Mouse (Mus musculus) forebrain, postnatal 0 days (tissue): ENCODE results near the gene Glod4. TPM values are rescaled to one million over a fixed set of nuclear protein-coding genes. Genes with fewer than 3 reads are reported as not detected.

Experiments used
- ATAC-seq: fragments of 200-750 bp; cut with Nextera tagmentation; 2 replicates; pipeline ENCODE4 v1.8.0; 2017; ENCODE audit warnings: mild to moderate bottlenecking, moderate library complexity
- DNase-seq: peaks from one replicate; pipeline ENCODE4 v3.0.0-alpha.2; 2015
- H3K27ac ChIP-seq: fragments of 300-500 bp; sonication (generic); 2 replicates; pipeline ENCODE4 v1.5.1; 2014; ENCODE audit warnings: low read depth, mild to moderate bottlenecking, antibody characterized with exemption, low read length, moderate library complexity, mixed read lengths
- H3K27me3 ChIP-seq: fragments of 300-500 bp; sonication (generic); 2 replicates; pipeline ENCODE4 v1.6.1; 2014; ENCODE audit warnings: mild to moderate bottlenecking, low read length, mixed read lengths; ENCODE audit not compliant: insufficient read depth
- H3K36me3 ChIP-seq: fragments of 300-500 bp; sonication (generic); 2 replicates; pipeline ENCODE4 v1.6.1; 2014; ENCODE audit warnings: mild to moderate bottlenecking, moderate library complexity; ENCODE audit not compliant: insufficient read depth
- H3K4me1 ChIP-seq: fragments of 300-500 bp; sonication (generic); 2 replicates; pipeline ENCODE4 v1.6.1; 2014; ENCODE audit warnings: antibody characterized with exemption; ENCODE audit not compliant: insufficient read depth
- H3K4me2 ChIP-seq: fragments of 300-500 bp; sonication (generic); 2 replicates; pipeline ENCODE4 v1.6.1; 2014; ENCODE audit warnings: low read depth, mild to moderate bottlenecking, moderate library complexity
- H3K4me3 ChIP-seq: fragments of 300-500 bp; sonication (generic); 2 replicates; pipeline ENCODE4 v1.5.1; 2014; ENCODE audit warnings: low read depth, low read length, mixed read lengths
- H3K9ac ChIP-seq: fragments of 300-500 bp; sonication (generic); 2 replicates; pipeline ENCODE4 v1.6.1; 2014; ENCODE audit warnings: mild to moderate bottlenecking
- H3K9me3 ChIP-seq: fragments of 300-500 bp; sonication (generic); 2 replicates; pipeline ENCODE4 v1.6.1; 2016; ENCODE audit warnings: low read length
- CTCF ChIP-seq: sonication (generic); IDR thresholded peaks from 2 replicates; pipeline ENCODE4 v1.5.1; 2016; ENCODE audit warnings: antibody characterized with exemption, control low read depth, low read depth
- WGBS: fragments of 180-500 bp; shearing (Covaris S2); extraction: QIAGEN DNeasy Blood & Tissue Kit; methylation state at CpG from one replicate; pipeline ENCODE4 v1.1.7; 2014; 5-methylcytosine and 5-hydroxymethylcytosine counted together
- polyA plus RNA-seq: library from polyadenylated mRNA; unstranded; fragments of >200 nt; fragmentation: Nextera tagmentation; extraction: Ambion mirVana; gene quantifications from 2 replicates; pipeline ENCODE4 v1.2.1, GENCODE M21; 2015
- total RNA-seq: library from RNA; depleted of rRNA; stranded (reverse); fragments of >200 nt; gene quantifications from 2 replicates; pipeline ENCODE4 v1.2.3, GENCODE M21; 2014

The Glod4 gene
- total and polyA plus RNA-seq, 2 experiments from 2014 or later = 79.7 to 126 TPM

DNA sequence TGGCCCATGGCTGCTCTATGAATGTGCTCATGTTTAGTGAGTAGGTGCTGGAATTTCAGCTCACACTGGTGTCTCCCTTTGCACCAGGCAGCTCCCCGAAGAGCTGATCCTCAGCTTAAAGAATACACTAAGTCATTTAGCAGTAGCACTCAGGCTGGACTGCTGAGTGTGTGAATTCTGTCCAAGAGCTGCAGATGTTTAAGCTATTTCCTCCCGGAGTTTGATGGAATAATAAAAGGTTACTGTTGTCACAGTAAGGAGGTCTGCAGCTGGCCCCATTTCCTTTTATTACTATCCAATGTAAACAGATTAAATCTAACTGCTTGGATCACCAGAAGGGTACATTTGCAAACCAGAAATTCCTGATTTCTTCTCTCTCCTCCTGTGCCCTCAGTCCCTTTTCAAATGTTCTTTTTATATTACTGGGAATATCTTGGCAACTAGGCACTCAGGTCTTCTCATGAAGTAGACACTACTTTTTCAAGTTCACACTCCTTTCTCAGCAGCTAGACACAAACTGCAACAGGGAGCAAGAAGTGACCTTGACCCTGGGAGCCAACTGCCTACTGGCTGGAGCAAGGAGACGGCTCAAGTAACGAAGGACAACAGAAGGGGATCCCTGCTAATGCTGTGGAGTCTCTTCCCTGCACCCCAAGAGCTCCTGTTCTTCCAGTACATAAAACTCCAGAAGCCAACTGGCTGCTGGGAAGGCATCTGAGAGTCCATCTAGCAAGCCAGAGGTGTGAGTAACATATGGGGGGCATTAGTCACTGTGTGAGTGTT lies 144.1 kb downstream of the Glod4 start:
- ATAC-seq (no peak), DNase-seq (no peak)
- Histone ChIP-seq H3K9me3 (no peaks in the 10 kb centered on the region), H3K36me3 (peaks cover 36% of the 10 kb centered on the region), H3K4me2 (no peak overlapping the region), H3K4me3 (no peak overlapping the region), H3K27me3 (no peaks in the 10 kb centered on the region), H3K9ac (no peak overlapping the region), H3K4me1 (no peaks in the 10 kb centered on the region), H3K27ac (0 out of 2 replicates have a peak overlapping the region, but pooled peaks have one; percentile 21)
- no peak for TF ChIP-seq CTCF
- 81% methylated on average over 4 of the region's 4 CpGs for WGBS

DNA sequence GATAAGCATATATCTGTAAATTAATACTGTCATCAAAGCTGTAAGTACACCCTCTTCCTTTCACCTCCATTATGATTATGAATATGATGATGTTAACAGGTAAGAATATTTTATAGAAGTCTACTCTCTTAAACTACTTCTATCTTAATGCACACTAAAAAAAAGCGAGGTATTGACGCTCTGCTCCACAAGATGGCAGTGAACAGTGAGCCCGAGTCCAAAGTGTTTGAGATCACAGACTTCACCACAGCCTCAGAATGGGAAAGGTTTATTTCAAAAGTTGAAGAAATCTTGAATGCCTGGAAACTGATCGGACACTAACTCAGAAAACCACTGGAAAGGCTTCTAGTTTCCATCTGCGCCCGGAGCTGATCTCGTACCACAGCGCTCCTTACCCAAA lies 149.9 kb downstream of the Glod4 start:
- Histone ChIP-seq H3K4me2 (no peak overlapping the region), H3K4me3 (no peak overlapping the region), H3K9ac (no peak overlapping the region), H3K27ac (no peak overlapping the region), H3K9me3 (no peaks in the 10 kb centered on the region), H3K4me1 (no peaks in the 10 kb centered on the region), H3K36me3 (peaks cover 29% of the 10 kb centered on the region), H3K27me3 (no peaks in the 10 kb centered on the region)
- DNase-seq (peak; percentile 15), ATAC-seq (no peak)
- peak; percentile 44 for TF ChIP-seq CTCF
- WGBS = 89% methylated on average over 8 of the region's 8 CpGs

DNA sequence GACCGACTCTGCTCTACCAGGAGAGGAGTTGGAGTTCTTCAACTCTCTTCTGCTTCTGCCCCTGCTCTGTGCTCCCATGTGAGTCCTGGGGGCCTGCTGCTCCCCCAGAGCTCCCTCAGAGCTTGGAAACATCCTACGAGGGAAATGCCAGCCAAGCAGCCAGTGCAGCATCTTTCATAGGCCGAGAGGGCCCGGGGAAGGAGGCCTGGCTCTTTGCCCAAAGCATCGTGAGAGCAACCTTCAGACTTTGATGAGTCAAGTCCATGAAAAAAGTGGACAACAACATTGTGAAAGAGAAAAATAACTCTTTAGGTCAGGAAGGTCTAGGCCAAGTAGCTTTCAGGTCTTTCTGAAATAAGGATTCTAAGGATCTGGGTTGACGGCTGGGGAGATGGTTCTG lies 153.7 kb downstream of the Glod4 start:
- Histone ChIP-seq H3K4me2 (no peak overlapping the region), H3K4me3 (no peak overlapping the region), H3K9ac (no peak overlapping the region), H3K36me3 (peaks cover 36% of the 10 kb centered on the region), H3K27ac (no peak overlapping the region), H3K27me3 (no peaks in the 10 kb centered on the region), H3K4me1 (no peaks in the 10 kb centered on the region), H3K9me3 (no peaks in the 10 kb centered on the region)
- ATAC-seq = no peak
- WGBS = 69% methylated on average over 6 of the region's 6 CpGs
- DNase-seq = no peak
- TF ChIP-seq CTCF = no peak

DNA sequence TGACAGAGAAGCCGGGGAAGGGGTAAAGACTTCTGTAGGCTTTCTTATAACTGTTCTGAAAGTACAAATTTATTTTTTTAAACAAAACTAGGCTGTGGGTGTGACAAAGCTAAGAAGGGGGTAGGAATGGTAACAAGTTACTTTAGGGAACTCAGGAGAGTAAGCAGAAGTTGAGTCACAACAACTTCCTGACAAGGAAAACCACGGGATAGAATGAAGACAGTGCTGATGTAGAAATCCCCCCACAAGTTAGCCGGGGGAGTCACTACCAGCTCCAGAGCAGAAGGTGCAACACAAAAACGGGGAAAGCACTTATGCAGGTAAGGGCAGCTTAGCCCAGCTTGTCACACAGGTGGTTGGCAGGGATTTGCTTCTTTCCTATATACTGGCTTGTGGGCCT lies 155.0 kb downstream of the Glod4 start:
- H3K4me1 ChIP-seq = no peaks in the 10 kb centered on the region
- no peak overlapping the region for H3K27ac ChIP-seq
- ATAC-seq (no peak), DNase-seq (no peak)
- 85% methylated on average over 4 of the region's 4 CpGs for WGBS
- no peaks in the 10 kb centered on the region for H3K27me3 ChIP-seq
- no peak overlapping the region for H3K4me2 ChIP-seq
- TF ChIP-seq CTCF = no peak
- no peak overlapping the region for H3K9ac ChIP-seq
- no peak overlapping the region for H3K4me3 ChIP-seq
- peaks cover 36% of the 10 kb centered on the region for H3K36me3 ChIP-seq
- H3K9me3 ChIP-seq = no peaks in the 10 kb centered on the region

DNA sequence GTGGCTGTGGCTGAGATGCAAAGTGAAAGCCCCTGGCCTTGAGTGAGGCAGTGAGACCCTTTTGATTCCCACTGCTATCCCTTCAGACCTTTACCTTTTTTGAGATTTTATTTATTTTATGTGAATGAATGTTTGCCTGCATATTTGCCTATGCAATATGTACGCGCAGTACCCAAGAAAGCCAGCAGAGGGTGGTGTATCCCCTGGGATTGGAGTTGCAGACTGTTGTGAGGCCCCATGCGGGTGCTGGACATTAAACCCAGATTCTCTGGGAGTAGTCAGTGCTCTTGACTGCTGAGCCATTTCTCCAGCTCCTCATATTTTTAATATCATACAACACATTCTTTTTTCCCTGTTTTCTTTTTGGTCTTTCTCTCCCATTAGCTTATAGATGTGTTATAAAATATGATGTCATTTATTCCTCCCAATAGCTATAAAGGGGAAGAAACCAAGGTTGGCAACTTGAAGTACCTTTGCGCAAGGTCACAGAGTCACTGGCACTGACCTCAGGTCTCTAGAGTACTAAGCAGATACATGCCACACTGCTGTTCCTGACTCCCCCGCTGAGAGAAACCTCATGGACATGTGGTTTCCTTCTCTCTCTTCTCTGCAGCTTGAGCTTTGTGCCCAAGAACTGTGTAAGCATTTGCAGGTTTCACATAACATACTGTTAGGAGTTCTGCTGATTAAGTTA lies 157.5 kb downstream of the Glod4 start:
- WGBS = 62% methylated on average over 5 of the region's 5 CpGs
- H3K9me3 ChIP-seq = no peaks in the 10 kb centered on the region
- TF ChIP-seq CTCF = peak; percentile 74
- ATAC-seq (no peak), DNase-seq (peak; percentile 35)
- H3K4me3 ChIP-seq = no peak overlapping the region
- H3K27me3 ChIP-seq = no peaks in the 10 kb centered on the region
- peaks cover 39% of the 10 kb centered on the region for H3K36me3 ChIP-seq
- H3K27ac ChIP-seq = no peak overlapping the region
- H3K9ac ChIP-seq = no peak overlapping the region
- H3K4me1 ChIP-seq = no peaks in the 10 kb centered on the region
- no peak overlapping the region for H3K4me2 ChIP-seq

DNA sequence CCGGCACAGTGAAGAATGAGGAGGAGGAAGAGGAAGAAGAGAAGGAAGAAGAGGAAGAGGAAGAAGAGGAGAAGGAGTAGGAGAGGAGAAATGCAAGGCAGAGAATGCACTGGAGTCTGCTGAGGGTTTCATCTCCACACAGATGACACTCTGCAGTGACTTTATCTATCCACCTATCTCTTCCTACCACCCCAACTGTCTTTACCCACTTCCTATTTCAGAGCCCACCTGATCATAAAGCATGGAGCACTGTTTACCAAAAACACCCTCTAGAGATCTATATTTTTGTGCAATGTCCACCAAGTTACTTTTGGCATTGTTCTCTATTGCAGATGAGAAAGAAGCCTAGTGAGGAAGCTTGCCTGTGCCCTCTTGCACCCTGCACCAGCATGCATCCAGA lies 158.6 kb downstream of the Glod4 start:
- DNase-seq = no peak
- Histone ChIP-seq H3K4me1 (no peaks in the 10 kb centered on the region), H3K9me3 (no peaks in the 10 kb centered on the region), H3K4me3 (no peak overlapping the region), H3K27me3 (no peaks in the 10 kb centered on the region), H3K9ac (no peak overlapping the region), H3K36me3 (peaks cover 42% of the 10 kb centered on the region), H3K4me2 (no peak overlapping the region), H3K27ac (no peak overlapping the region)
- TF ChIP-seq CTCF = no peak
- 96% methylated on average over 1 of the region's 1 CpGs for WGBS
- no peak for ATAC-seq

DNA sequence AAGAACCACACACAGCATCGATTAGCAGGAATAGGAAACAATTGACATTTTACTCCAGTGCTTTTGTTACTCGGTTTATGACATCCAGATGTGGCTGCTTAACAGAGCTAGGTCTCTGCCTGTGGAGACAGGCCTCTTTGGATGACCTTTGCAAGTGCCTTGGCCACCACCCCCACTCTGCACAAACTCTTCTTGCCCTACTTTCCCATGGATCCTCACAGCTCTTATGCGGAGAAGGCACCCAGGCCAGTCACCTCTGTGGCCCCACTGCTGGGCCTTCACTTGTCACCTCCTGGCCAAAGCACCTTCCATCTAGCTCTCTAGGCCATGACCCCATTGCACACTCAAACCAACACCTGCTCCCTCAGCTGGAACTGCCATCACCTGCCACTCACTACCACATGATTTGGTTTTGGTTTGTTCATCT lies 159.6 kb downstream of the Glod4 start:
- no peak overlapping the region for H3K9ac ChIP-seq
- H3K36me3 ChIP-seq = peaks cover 52% of the 10 kb centered on the region
- no peak for ATAC-seq
- no peaks in the 10 kb centered on the region for H3K27me3 ChIP-seq
- TF ChIP-seq CTCF = no peak
- WGBS = 85% methylated on average over 3 of the region's 3 CpGs
- H3K9me3 ChIP-seq = no peaks in the 10 kb centered on the region
- no peaks in the 10 kb centered on the region for H3K4me1 ChIP-seq
- H3K4me3 ChIP-seq = no peak overlapping the region
- H3K4me2 ChIP-seq = no peak overlapping the region
- DNase-seq = no peak
- H3K27ac ChIP-seq = no peak overlapping the region
